Mouse (Mus musculus) midbrain, embryonic 16.5 days (tissue): ENCODE results near the gene Hoxc5. TPM values are rescaled to one million over a fixed set of nuclear protein-coding genes. Genes with fewer than 3 reads are reported as not detected.

Experiments used
- ATAC-seq: fragments of 200-750 bp; cut with Nextera tagmentation; 2 replicates; pipeline ENCODE4 v1.8.0; 2017; ENCODE audit warnings: moderate TSS enrichment
- H3K27ac ChIP-seq: fragments of 300-500 bp; sonication (generic); 2 replicates; pipeline ENCODE4 v1.5.1; 2014; ENCODE audit warnings: mild to moderate bottlenecking, low read length, mixed read lengths
- H3K27me3 ChIP-seq: fragments of 300-500 bp; sonication (generic); 2 replicates; pipeline ENCODE4 v1.6.1; 2014; ENCODE audit warnings: low read depth, low read length, mixed read lengths; ENCODE audit not compliant: control insufficient read depth, insufficient read depth
- H3K36me3 ChIP-seq: fragments of 300-500 bp; sonication (generic); 2 replicates; pipeline ENCODE4 v1.6.1; 2014; ENCODE audit warnings: mild to moderate bottlenecking, low read length, moderate library complexity, mixed read lengths; ENCODE audit not compliant: control insufficient read depth, insufficient read depth
- H3K4me1 ChIP-seq: fragments of 300-500 bp; sonication (generic); 2 replicates; pipeline ENCODE4 v1.6.1; 2014; ENCODE audit warnings: mild to moderate bottlenecking, low read length, mixed read lengths; ENCODE audit not compliant: control insufficient read depth, insufficient read depth
- H3K4me2 ChIP-seq: fragments of 300-500 bp; sonication (generic); 2 replicates; pipeline ENCODE4 v1.6.1; 2014; ENCODE audit warnings: mild to moderate bottlenecking, low read length, mixed read lengths
- H3K4me3 ChIP-seq: fragments of 300-500 bp; sonication (generic); 2 replicates; pipeline ENCODE4 v1.5.1; 2014; ENCODE audit warnings: low read depth, mild to moderate bottlenecking, low read length, moderate library complexity, mixed read lengths
- H3K9ac ChIP-seq: fragments of 300-500 bp; sonication (generic); 2 replicates; pipeline ENCODE4 v1.6.1; 2014; ENCODE audit warnings: low read depth, low read length, mixed read lengths
- H3K9me3 ChIP-seq: fragments of 300-500 bp; sonication (generic); replicated peaks from 2 replicates; pipeline ENCODE4 v1.6.1; 2014; ENCODE audit warnings: mild to moderate bottlenecking, low read length, mixed read lengths; ENCODE audit not compliant: control insufficient read depth, poor library complexity, severe bottlenecking
- WGBS: fragments of 180-500 bp; shearing (Covaris S2); extraction: QIAGEN DNeasy Blood & Tissue Kit; methylation state at CpG from one replicate; pipeline ENCODE4 v1.1.7; 2014; 5-methylcytosine and 5-hydroxymethylcytosine counted together
- polyA plus RNA-seq: library from polyadenylated mRNA; unstranded; fragments of >200 nt; fragmentation: Nextera tagmentation; extraction: Ambion mirVana; gene quantifications from 2 replicates; pipeline ENCODE4 v1.2.1, GENCODE M21; 2015

Hoxc5 gene
- polyA plus RNA-seq, 1 experiment from 2014 or later, result not detected

- Histone ChIP-seq H3K4me3 (no peak overlapping the region), H3K27me3 (peaks cover 91% of the 10 kb centered on the region), H3K4me1 (no peaks in the 10 kb centered on the region; the same call in 1 of the 2 replicates), H3K36me3 (no peaks in the 10 kb centered on the region), H3K27ac (no peak overlapping the region), H3K9ac (no peak overlapping the region), H3K9me3 (no peaks in the 10 kb centered on the region), H3K4me2 (no peak overlapping the region)
- no peak for ATAC-seq
- 2% methylated on average over 5 of the region's 5 CpGs for WGBS
Observed at GRCm38 (mm10) chr15:102943468-102943813, 23.8 kb upstream of the Hoxc5 start.

DNA sequence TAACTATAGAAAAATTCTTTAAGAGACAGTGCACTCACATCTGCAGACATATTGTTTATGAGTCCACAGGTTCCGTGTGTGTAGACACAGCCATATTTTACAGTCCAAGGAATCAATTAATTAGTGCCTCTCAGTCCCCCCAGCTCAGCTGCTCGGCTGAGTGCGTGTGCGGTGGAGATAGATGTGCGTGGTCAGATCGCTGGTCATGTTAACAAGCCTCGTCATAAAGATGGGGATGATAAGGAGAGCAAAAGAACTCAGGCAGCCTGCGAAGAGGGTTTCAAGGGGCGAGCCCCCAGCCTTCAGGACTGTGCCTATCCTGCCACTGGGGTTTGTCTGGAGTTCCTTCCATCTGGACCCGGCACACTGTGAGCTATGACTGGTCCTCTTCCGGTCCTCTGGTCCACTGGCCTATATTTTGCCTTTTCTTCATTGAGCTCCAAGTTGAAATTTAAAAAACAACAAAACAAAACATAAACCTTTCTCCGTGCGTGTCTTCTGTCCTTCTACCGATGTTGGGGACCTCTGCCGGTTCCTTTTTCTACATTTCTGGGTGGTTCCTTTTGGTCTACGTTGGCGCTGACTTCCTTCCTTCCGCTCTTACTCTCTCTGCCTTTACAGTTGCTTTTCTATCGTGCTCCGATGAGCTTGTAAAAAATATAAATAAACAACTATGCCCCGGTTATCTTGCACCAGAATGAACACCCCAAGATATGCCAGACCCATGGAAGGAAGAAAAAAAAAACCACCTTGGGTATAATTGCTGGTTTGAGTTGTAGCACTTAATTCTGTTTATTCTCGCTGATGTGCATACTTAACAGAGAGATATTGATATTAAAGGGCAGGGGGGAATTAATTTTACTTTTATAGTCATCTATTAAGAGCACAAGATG is 21.8 kb upstream of the Hoxc5 start:
- no peak overlapping the region for H3K27ac ChIP-seq

DNA sequence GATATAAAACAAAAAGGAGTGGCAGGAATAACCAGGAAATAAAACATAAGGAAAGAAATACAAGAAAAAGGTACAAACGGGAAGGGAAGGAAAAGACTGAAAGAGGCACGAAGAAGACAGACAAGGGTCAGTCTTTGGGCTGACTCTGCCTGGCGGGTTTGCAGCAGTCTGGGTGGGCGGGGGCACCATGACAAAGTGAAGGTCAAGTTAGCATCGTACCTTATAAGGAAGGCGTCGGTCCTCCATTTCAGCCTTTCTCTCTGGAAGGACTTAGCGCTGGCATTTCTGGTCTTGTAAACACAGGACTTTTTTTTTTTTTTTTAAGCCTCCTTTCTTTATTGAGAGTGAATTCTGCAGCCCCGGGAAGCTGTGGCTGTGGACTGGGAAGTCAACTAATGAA is 20.0 kb upstream of the Hoxc5 start:
- no peak overlapping the region for H3K9ac ChIP-seq
- 1% methylated on average over 9 of the region's 9 CpGs for WGBS
- H3K36me3 ChIP-seq, result no peaks in the 10 kb centered on the region
- no peak for ATAC-seq
- H3K4me3 ChIP-seq, result no peak overlapping the region
- H3K9me3 ChIP-seq, result no peaks in the 10 kb centered on the region
- no peaks in the 10 kb centered on the region; the same call in 1 of the 2 replicates for H3K4me1 ChIP-seq
- H3K27me3 ChIP-seq, result peaks cover 88% of the 10 kb centered on the region
- no peak overlapping the region for H3K4me2 ChIP-seq
- no peak overlapping the region for H3K27ac ChIP-seq

More for the DNA sequence above, 21.8 kb upstream of the Hoxc5 start:
- Histone ChIP-seq H3K9me3 (no peaks in the 10 kb centered on the region), H3K4me2 (no peak overlapping the region), H3K4me1 (no peaks in the 10 kb centered on the region; the same call in 1 of the 2 replicates), H3K27me3 (peaks cover 88% of the 10 kb centered on the region), H3K9ac (no peak overlapping the region), H3K4me3 (no peak overlapping the region), H3K36me3 (no peaks in the 10 kb centered on the region)
- no peak for ATAC-seq
- WGBS, result 11% methylated on average over 22 of the region's 22 CpGs

GRCm38 (mm10) chr15:102948842-102949241 is 18.4 kb upstream of the Hoxc5 start:
- 4% methylated on average over 2 of the region's 2 CpGs for WGBS
- Histone ChIP-seq H3K4me3 (no peak overlapping the region), H3K4me2 (no peak overlapping the region), H3K27me3 (peaks cover 92% of the 10 kb centered on the region), H3K9me3 (no peaks in the 10 kb centered on the region), H3K27ac (no peak overlapping the region), H3K4me1 (no peaks in the 10 kb centered on the region), H3K9ac (no peak overlapping the region), H3K36me3 (no peaks in the 10 kb centered on the region)
- ATAC-seq, result no peak

GRCm38 (mm10) chr15:102949696-102950095 is 17.5 kb upstream of the Hoxc5 start:
- H3K9ac ChIP-seq, result no peak overlapping the region
- H3K27me3 ChIP-seq, result peaks cover 92% of the 10 kb centered on the region
- 3% methylated on average over 20 of the region's 20 CpGs for WGBS
- no peak overlapping the region for H3K4me3 ChIP-seq
- H3K9me3 ChIP-seq, result no peaks in the 10 kb centered on the region
- H3K27ac ChIP-seq, result no peak overlapping the region
- H3K4me1 ChIP-seq, result no peaks in the 10 kb centered on the region
- H3K4me2 ChIP-seq, result no peak overlapping the region
- no peaks in the 10 kb centered on the region for H3K36me3 ChIP-seq
- ATAC-seq, result no peak

DNA sequence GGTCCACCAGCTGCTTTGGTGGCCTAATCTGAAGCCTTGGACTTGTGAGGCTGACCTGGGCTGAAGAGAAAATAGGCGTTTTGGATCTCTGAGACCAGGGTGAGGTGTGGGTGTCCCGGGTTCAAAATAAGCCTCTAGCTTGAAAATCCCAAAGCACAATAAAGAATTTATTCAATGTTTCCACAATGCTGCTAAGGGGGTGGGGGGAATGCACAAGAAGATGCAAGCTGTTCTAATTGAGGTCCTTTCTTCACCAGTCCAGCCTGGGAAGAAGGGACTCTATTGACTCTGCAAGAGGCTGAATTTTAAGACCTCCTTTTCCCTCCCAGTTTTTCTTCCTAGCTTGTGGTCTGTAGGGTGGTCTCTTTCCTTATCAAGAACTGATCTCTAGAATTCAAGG is 16.4 kb upstream of the Hoxc5 start:
- no peak overlapping the region for H3K27ac ChIP-seq
- H3K4me1 ChIP-seq, result no peaks in the 10 kb centered on the region
- H3K4me2 ChIP-seq, result no peak overlapping the region
- no peaks in the 10 kb centered on the region for H3K36me3 ChIP-seq
- WGBS, result 8% methylated on average over 2 of the region's 2 CpGs
- H3K9ac ChIP-seq, result no peak overlapping the region
- peaks cover 90% of the 10 kb centered on the region for H3K27me3 ChIP-seq
- H3K4me3 ChIP-seq, result no peak overlapping the region
- no peaks in the 10 kb centered on the region for H3K9me3 ChIP-seq
- no peak for ATAC-seq

GRCm38 (mm10) chr15:102953561-102953960 is 13.7 kb upstream of the Hoxc5 start:
- ATAC-seq, result no peak
- H3K4me1 ChIP-seq, result no peaks in the 10 kb centered on the region
- no peaks in the 10 kb centered on the region for H3K36me3 ChIP-seq
- no peak overlapping the region for H3K9ac ChIP-seq
- 4% methylated on average over 6 of the region's 6 CpGs for WGBS
- no peak overlapping the region for H3K4me3 ChIP-seq
- peaks cover 90% of the 10 kb centered on the region for H3K27me3 ChIP-seq
- H3K4me2 ChIP-seq, result no peak overlapping the region
- no peaks in the 10 kb centered on the region for H3K9me3 ChIP-seq
- H3K27ac ChIP-seq, result no peak overlapping the region

GRCm38 (mm10) chr15:102954192-102955006 is 12.8 kb upstream of the Hoxc5 start, which contains the start of gene Hoxc11:
TSS of gene Hoxc11 (plus strand) at chr15:102954427.
- Histone ChIP-seq H3K27ac (no peak within 1 kb of the TSS), H3K27me3 (peaks cover 88% of the 10 kb centered on the region), H3K9me3 (no peaks in the 10 kb centered on the region), H3K9ac (no peak within 1 kb of the TSS), H3K36me3 (no peaks in the 10 kb centered on the region), H3K4me3 (no peak within 1 kb of the TSS), H3K4me1 (no peaks in the 10 kb centered on the region), H3K4me2 (no peak within 1 kb of the TSS)
- WGBS, result under 1% methylated on average over 52 of the region's 57 CpGs
- no peak for ATAC-seq

GRCm38 (mm10) chr15:102955007-102955382 is 12.2 kb upstream of the Hoxc5 start:
- Histone ChIP-seq H3K27ac (no peak overlapping the region), H3K4me3 (no peak overlapping the region), H3K9me3 (no peaks in the 10 kb centered on the region), H3K36me3 (no peaks in the 10 kb centered on the region), H3K4me2 (no peak overlapping the region), H3K27me3 (peaks cover 88% of the 10 kb centered on the region), H3K9ac (no peak overlapping the region), H3K4me1 (no peaks in the 10 kb centered on the region)
- 0% methylated on average over 25 of the region's 28 CpGs for WGBS
- ATAC-seq, result no peak
